Mouse (Mus musculus): Measurements from ENCODE around the gene Hist1h3d. TPM values are rescaled to one million over a fixed set of nuclear protein-coding genes. Genes with fewer than 3 reads are reported as not detected.
A peak's percentile ranks its signal among the peaks of the same experiment; 100 is the strongest.

The Hist1h3d gene
- polyA plus RNA-seq, 1 experiment from 2014 or later, result 2.6 TPM

DNA sequence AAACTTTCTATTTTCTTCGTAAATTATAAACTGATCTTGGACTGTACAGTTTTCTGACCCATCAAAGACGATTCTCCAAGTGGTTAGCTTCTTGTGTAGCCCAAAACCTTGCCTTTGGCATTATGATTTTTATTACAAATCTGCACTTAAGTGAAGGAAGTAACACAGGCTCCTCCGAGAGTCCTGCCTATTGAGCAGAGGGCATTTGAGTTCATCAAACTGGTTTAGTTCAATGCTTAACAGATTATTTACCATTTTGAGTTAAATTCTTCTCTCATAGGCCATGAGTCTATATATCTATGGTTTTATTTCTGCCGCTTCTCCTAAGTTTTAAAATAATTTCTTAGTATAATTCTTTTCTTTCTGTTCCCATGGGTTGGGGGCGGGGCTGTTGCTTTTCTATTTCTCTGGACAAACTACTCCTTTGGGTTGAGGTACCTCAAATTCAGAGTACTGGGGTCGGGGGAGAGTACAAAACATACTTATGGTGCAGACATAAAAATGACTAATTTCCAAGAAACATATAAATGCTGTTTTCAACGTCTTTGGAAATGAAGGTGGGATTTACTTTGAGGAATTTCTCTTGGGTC lies 47.4 kb downstream of the Hist1h3d start:
- WGBS, result 23% methylated on average over 7 of the region's 7 CpGs
- H3K27me3 ChIP-seq (ENCODE audit: insufficient read depth, low read length), result no peaks in the 10 kb centered on the region
- ATAC-seq (replicated peaks; ENCODE audit: low FRiP score, low read depth), result no peak
- peak; percentile 42 for DNase-seq (ENCODE audit: low spot score)
- H3K27ac ChIP-seq, result peak overlapping the region; percentile 96
- no peaks in the 10 kb centered on the region for H3K9me3 ChIP-seq (replicated peaks; ENCODE audit: low read length)
- H3K4me2 ChIP-seq (ENCODE audit: low read length), result peak overlapping the region; percentile 85
- no peaks in the 10 kb centered on the region for H3K36me3 ChIP-seq (ENCODE audit: insufficient read depth, low read length)
- H3K9ac ChIP-seq (ENCODE audit: low read depth, low read length), result peak overlapping the region; percentile 89
- no peak for TF ChIP-seq CTCF (IDR thresholded peaks at IDR 0.05; ENCODE audit: low read depth)
- H3K4me1 ChIP-seq (replicated peaks; ENCODE audit: insufficient read depth, low read length), result peaks cover 3% of the 10 kb centered on the region; the same call in 1 of the 2 replicates
- peak overlapping the region; percentile 56 for H3K4me3 ChIP-seq (replicated peaks; ENCODE audit: low read depth, low read length)

Small RNA genes lying within 50 kb of the gene (microRNA-seq; reads per million reads assigned to microRNA genes)
- gene Gm44297 (not detected), gene Gm44359 (not detected), gene Gm44394 (not detected)

Other genes starting within 250 kb of the Hist1h3d start
- gene Zfp322a, start 206.6 kb upstream of the Hist1h3d start, polyA plus RNA-seq (2015; fragmentation: Nextera tagmentation; extraction: Ambion mirVana), result 34.0 and 37.8 TPM in 2 replicates
- 10.0 and 10.4 TPM in 2 replicates for gene Abt1, start 151.9 kb upstream of the Hist1h3d start, polyA plus RNA-seq (2015; fragmentation: Nextera tagmentation; extraction: Ambion mirVana)
- gene Btn1a1, start 109.9 kb upstream of the Hist1h3d start, polyA plus RNA-seq (2015; fragmentation: Nextera tagmentation; extraction: Ambion mirVana), result 0.06 TPM in 1 of 2 replicates, not detected in the other
- gene Btn2a2, start 86.9 kb upstream of the Hist1h3d start, polyA plus RNA-seq (2015; fragmentation: Nextera tagmentation; extraction: Ambion mirVana), result 0.13 and 0.28 TPM in 2 replicates
- gene Hist1h4h, start 44.7 kb upstream of the Hist1h3d start, polyA plus RNA-seq (2015; fragmentation: Nextera tagmentation; extraction: Ambion mirVana), result 7.6 and 8.3 TPM in 2 replicates
- gene Hist1h2af, start 41.9 kb upstream of the Hist1h3d start, polyA plus RNA-seq (2015; fragmentation: Nextera tagmentation; extraction: Ambion mirVana), result 3.3 and 4.9 TPM in 2 replicates
- 3.9 and 4.0 TPM in 2 replicates for gene Hist1h3g, start 40.3 kb upstream of the Hist1h3d start, polyA plus RNA-seq (2015; fragmentation: Nextera tagmentation; extraction: Ambion mirVana)
- 0.37 and 0.43 TPM in 2 replicates for gene Hist1h2bh, start 32.4 kb upstream of the Hist1h3d start, polyA plus RNA-seq (2015; fragmentation: Nextera tagmentation; extraction: Ambion mirVana)
- gene Hist1h3f, start 31.7 kb upstream of the Hist1h3d start, polyA plus RNA-seq (2015; fragmentation: Nextera tagmentation; extraction: Ambion mirVana), result 0.71 and 0.83 TPM in 2 replicates
- gene Hist1h4f, start 24.1 kb upstream of the Hist1h3d start, polyA plus RNA-seq (2015; fragmentation: Nextera tagmentation; extraction: Ambion mirVana), result 0.58 TPM in 1 of 2 replicates, not detected in the other
- gene Hist1h1d, start 22.5 kb upstream of the Hist1h3d start, polyA plus RNA-seq (2015; fragmentation: Nextera tagmentation; extraction: Ambion mirVana), result 0.22 and 0.23 TPM in 2 replicates
- 3.9 and 5.0 TPM in 2 replicates for gene Hist1h3e, start 13.4 kb upstream of the Hist1h3d start, polyA plus RNA-seq (2015; fragmentation: Nextera tagmentation; extraction: Ambion mirVana)
- gene Hist1h2ae, start 4.5 kb upstream of the Hist1h3d start, polyA plus RNA-seq (2015; fragmentation: Nextera tagmentation; extraction: Ambion mirVana), result 42.2 and 50.2 TPM in 2 replicates
- gene Hist1h2bg, start 4.4 kb upstream of the Hist1h3d start, polyA plus RNA-seq (2015; fragmentation: Nextera tagmentation; extraction: Ambion mirVana), result 3.4 and 4.1 TPM in 2 replicates
- gene Hist1h2bf, start 1.6 kb upstream of the Hist1h3d start, polyA plus RNA-seq (2015; fragmentation: Nextera tagmentation; extraction: Ambion mirVana), result 3.4 TPM in 2 replicates
- gene Hist1h2ad, start 1.4 kb upstream of the Hist1h3d start, polyA plus RNA-seq (2015; fragmentation: Nextera tagmentation; extraction: Ambion mirVana), result 0.27 and 0.76 TPM in 2 replicates
- 68.3 and 77.0 TPM in 2 replicates for gene Hist1h4d, start 5.8 kb downstream of the Hist1h3d start, polyA plus RNA-seq (2015; fragmentation: Nextera tagmentation; extraction: Ambion mirVana)
- 0.83 and 0.84 TPM in 2 replicates for gene Hist1h2be, start 45.4 kb downstream of the Hist1h3d start, polyA plus RNA-seq (2015; fragmentation: Nextera tagmentation; extraction: Ambion mirVana)
- 13.0 and 14.3 TPM in 2 replicates for gene Hist1h1e, start 46.8 kb downstream of the Hist1h3d start, polyA plus RNA-seq (2015; fragmentation: Nextera tagmentation; extraction: Ambion mirVana)
- gene Hist1h2ac, start 108.2 kb downstream of the Hist1h3d start, polyA plus RNA-seq (2015; fragmentation: Nextera tagmentation; extraction: Ambion mirVana), result 0.75 and 1.1 TPM in 2 replicates
- 132 and 139 TPM in 2 replicates for gene Hist1h2bc, start 108.4 kb downstream of the Hist1h3d start, polyA plus RNA-seq (2015; fragmentation: Nextera tagmentation; extraction: Ambion mirVana)
- gene Hist1h1t, start 120.1 kb downstream of the Hist1h3d start, polyA plus RNA-seq (2015; fragmentation: Nextera tagmentation; extraction: Ambion mirVana), result not detected in 2 replicates
- gene Hist1h4c, start 122.7 kb downstream of the Hist1h3d start, polyA plus RNA-seq (2015; fragmentation: Nextera tagmentation; extraction: Ambion mirVana), result 5.2 and 7.4 TPM in 2 replicates
- gene Hfe, start 135.1 kb downstream of the Hist1h3d start, polyA plus RNA-seq (2015; fragmentation: Nextera tagmentation; extraction: Ambion mirVana), result 16.8 and 18.0 TPM in 2 replicates
- gene Hist1h1c, start 163.0 kb downstream of the Hist1h3d start, polyA plus RNA-seq (2015; fragmentation: Nextera tagmentation; extraction: Ambion mirVana), result 33.9 and 41.0 TPM in 2 replicates
- gene Hist1h3c, start 169.8 kb downstream of the Hist1h3d start, polyA plus RNA-seq (2015; fragmentation: Nextera tagmentation; extraction: Ambion mirVana), result 6.0 and 7.0 TPM in 2 replicates
- 2.1 and 2.2 TPM in 2 replicates for gene Hist1h2bb, start 171.0 kb downstream of the Hist1h3d start, polyA plus RNA-seq (2015; fragmentation: Nextera tagmentation; extraction: Ambion mirVana)
- 21.7 and 26.6 TPM in 2 replicates for gene Hist1h2ab, start 175.4 kb downstream of the Hist1h3d start, polyA plus RNA-seq (2015; fragmentation: Nextera tagmentation; extraction: Ambion mirVana)
- 5.9 and 8.7 TPM in 2 replicates for gene Hist1h3b, start 176.5 kb downstream of the Hist1h3d start, polyA plus RNA-seq (2015; fragmentation: Nextera tagmentation; extraction: Ambion mirVana)
- gene Hist1h4b, start 181.2 kb downstream of the Hist1h3d start, polyA plus RNA-seq (2015; fragmentation: Nextera tagmentation; extraction: Ambion mirVana), result 4.4 and 5.6 TPM in 2 replicates
- not detected in 2 replicates for gene Hist1h4a, start 185.5 kb downstream of the Hist1h3d start, polyA plus RNA-seq (2015; fragmentation: Nextera tagmentation; extraction: Ambion mirVana)
- 5.2 and 6.7 TPM in 2 replicates for gene Hist1h3a, start 186.6 kb downstream of the Hist1h3d start, polyA plus RNA-seq (2015; fragmentation: Nextera tagmentation; extraction: Ambion mirVana)
- gene Hist1h1a, start 187.9 kb downstream of the Hist1h3d start, polyA plus RNA-seq (2015; fragmentation: Nextera tagmentation; extraction: Ambion mirVana), result 1.3 and 1.8 TPM in 2 replicates
- gene Trim38, start 194.2 kb downstream of the Hist1h3d start, polyA plus RNA-seq (2015; fragmentation: Nextera tagmentation; extraction: Ambion mirVana), result 0.06 TPM in 1 of 2 replicates, not detected in the other
- gene Slc17a2, start 231.2 kb downstream of the Hist1h3d start, polyA plus RNA-seq (2015; fragmentation: Nextera tagmentation; extraction: Ambion mirVana), result 0.96 TPM in 2 replicates

Measured in kidney, postnatal 0 days (tissue).